Mouse (Mus musculus): ENCODE results near the gene Chst1.

- TF ChIP-seq CTCF (IDR thresholded peaks at IDR 0.05; ENCODE audit: low read depth), result no peak
- TF ChIP-seq EP300 (IDR thresholded peaks at IDR 0.05; ENCODE audit: low read depth), result no peak
These were observed 28.1 kb downstream of the Chst1 start for GRCm38 (mm10) chr2:92627633-92628032.

Data from liver, embryonic 14.5 days (tissue).